Mouse (Mus musculus) T-cell, adult 66 days (primary cell): ENCODE measurements around the gene Dpp8. TPM values are rescaled to one million over a fixed set of nuclear protein-coding genes. Genes with fewer than 3 reads are reported as not detected.

Experiments used
- total RNA-seq, 2 experiments: library from RNA; stranded (reverse); gene quantifications; 3 replicates in 1 of 2; 4 replicates in 1 of 2; pipeline ENCODE4 v1.2.4; 2023

The Dpp8 gene
- total RNA-seq = 10 to 100 TPM; 81.6 to 83.2 TPM

GRCm38 (mm10) chr9:65032269-65033108 lies at the start of gene Dpp8:
Gene Dpp8 (plus strand): TSS chr9:65032414.

GRCm38 (mm10) chr9:65020991-65021886 lies 11.0 kb upstream of the Dpp8 start, which contains the start of gene Hacd3:
Gene Hacd3 (minus strand): TSS chr9:65021693.

DNA sequence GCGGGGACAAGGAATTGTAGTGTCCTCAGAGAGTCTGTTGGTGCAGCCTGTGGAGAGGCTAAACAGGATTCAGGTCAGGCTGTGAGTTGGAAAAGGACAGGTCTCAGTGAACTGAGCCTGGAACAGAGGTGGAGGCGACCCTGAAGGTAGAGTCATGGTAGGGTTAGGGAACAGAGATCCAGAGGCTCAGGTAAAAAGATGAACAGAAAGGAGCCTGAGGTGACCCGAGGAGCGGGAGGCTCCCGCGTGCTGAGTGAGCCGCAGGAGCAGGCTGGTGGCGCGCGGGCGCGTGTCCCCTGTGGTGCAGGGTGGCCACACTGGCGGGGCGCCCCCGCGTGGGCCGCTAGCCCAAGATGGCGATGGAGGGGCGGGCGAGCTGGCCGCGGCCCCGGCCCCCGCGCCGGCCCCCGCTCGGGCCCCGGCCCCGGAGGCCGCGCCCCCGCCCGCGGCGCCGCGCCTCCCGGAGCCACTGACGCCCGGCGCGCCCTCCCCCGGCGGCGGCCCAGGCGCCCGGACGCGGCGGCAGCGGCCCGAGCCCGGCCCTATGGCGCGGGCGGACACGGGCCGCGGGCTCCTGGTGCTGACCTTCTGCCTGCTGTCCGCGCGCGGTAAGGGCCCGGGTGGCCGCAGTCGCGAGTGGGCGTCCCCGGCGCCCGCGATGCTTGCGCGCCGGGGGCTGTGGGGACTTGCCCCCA lies 68.9 kb downstream of the Dpp8 start, which contains the start of gene Igdcc4:
TSS of gene Igdcc4 (plus strand) at position 496 of the 695 bp plus-strand sequence.

Other genes with a start within 250 kb of the Dpp8 start
- 10 to 100 TPM; 41.9 to 45.1 TPM for gene Dennd4a, start 221.1 kb upstream of the Dpp8 start, total RNA-seq
- not detected for gene Slc24a1, start 80.8 kb upstream of the Dpp8 start, total RNA-seq
- gene Ints14, start 71.5 kb upstream of the Dpp8 start, total RNA-seq = 10 to 100 TPM; 33.0 to 33.2 TPM
- 10 to 100 TPM; 33.8 to 40.3 TPM for gene Hacd3, start 10.7 kb upstream of the Dpp8 start, total RNA-seq
- under 1 TPM; 0.56 to 0.76 TPM for gene Igdcc4, start 69.1 kb downstream of the Dpp8 start, total RNA-seq
- not detected for gene Igdcc3, start 108.8 kb downstream of the Dpp8 start, total RNA-seq
- gene Parp16, start 162.9 kb downstream of the Dpp8 start, total RNA-seq = 1 to 10 TPM; 6.1 to 7.0 TPM
- not detected for gene Cilp, start 232.8 kb downstream of the Dpp8 start, total RNA-seq